Mouse (Mus musculus): ENCODE results near the gene Tnfsf11. TPM values are rescaled to one million over a fixed set of nuclear protein-coding genes. Genes with fewer than 3 reads are reported as not detected.

Tnfsf11 gene
- polyA plus RNA-seq, 1 experiment from 2014 or later = not detected

DNA sequence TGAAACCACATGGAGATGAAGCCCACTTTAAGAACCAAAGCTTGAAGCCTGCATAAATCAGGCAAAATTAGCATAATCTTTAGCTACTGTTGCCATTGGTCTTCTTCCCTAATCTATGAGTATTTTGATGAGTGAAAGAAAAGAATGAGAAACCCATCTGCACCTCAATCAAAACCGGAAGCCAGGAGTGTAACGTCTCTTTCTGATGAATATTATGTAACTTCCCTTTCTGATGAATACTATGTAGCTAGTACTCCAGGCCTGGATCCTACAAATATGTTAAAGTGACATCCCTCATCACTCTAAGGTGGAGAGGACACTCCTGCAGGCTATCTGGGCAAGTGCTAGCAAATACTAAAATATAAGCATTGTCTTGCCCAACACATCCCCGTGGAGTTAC is 6.9 kb downstream of the Tnfsf11 start:
- no peaks in the 10 kb centered on the region for H3K9me3 ChIP-seq (ENCODE audit: control insufficient read depth, low read length)
- no peaks in the 10 kb centered on the region for H3K36me3 ChIP-seq (ENCODE audit: control insufficient read depth, insufficient read depth, low read length)
- WGBS = 73% methylated on average over 3 of the region's 3 CpGs
- H3K27me3 ChIP-seq (ENCODE audit: control insufficient read depth, insufficient read depth, low read length) = no peaks in the 10 kb centered on the region
- H3K4me1 ChIP-seq (ENCODE audit: control insufficient read depth, insufficient read depth, low read length) = no peaks in the 10 kb centered on the region
- no peak overlapping the region for H3K9ac ChIP-seq (replicated peaks; ENCODE audit: low read length)
- ATAC-seq (ENCODE audit: low FRiP score, low TSS enrichment) (no peak), DNase-seq (no peak)
- no peak overlapping the region for H3K4me3 ChIP-seq (replicated peaks; ENCODE audit: low read depth, low read length)
- H3K4me2 ChIP-seq (ENCODE audit: low read length) = no peak overlapping the region
- H3K27ac ChIP-seq (replicated peaks; ENCODE audit: low read depth, low read length) = no peak overlapping the region

DNA sequence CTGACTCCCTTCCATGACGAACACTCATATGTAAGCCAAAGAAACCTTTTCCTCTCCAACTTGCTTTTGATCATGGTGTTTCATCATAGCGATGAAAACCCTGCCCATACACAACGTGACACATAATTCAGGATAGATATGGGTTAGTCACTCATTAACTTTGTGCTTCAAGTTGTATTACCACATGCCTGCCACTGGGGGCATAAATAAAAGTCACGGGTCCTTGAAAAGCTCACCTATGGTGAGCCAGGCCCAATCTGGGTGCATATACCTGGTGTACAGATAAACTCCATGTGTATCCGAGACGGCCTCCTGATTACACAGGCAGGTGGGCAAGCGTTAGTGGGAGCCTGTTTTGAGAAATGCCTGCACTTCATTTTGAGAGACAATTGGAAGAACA is 15.2 kb downstream of the Tnfsf11 start:
- Histone ChIP-seq H3K9ac (replicated peaks; ENCODE audit: low read length) (no peak overlapping the region), H3K9me3 (ENCODE audit: control insufficient read depth, low read length) (no peaks in the 10 kb centered on the region), H3K4me3 (replicated peaks; ENCODE audit: low read depth, low read length) (no peak overlapping the region), H3K27ac (replicated peaks; ENCODE audit: low read depth, low read length) (no peak overlapping the region), H3K27me3 (ENCODE audit: control insufficient read depth, insufficient read depth, low read length) (no peaks in the 10 kb centered on the region), H3K4me2 (ENCODE audit: low read length) (no peak overlapping the region), H3K4me1 (ENCODE audit: control insufficient read depth, insufficient read depth, low read length) (peaks cover 6% of the 10 kb centered on the region; the same call in 1 of the 2 replicates), H3K36me3 (ENCODE audit: control insufficient read depth, insufficient read depth, low read length) (no peaks in the 10 kb centered on the region)
- DNase-seq (no peak), ATAC-seq (ENCODE audit: low FRiP score, low TSS enrichment) (no peak)
- 96% methylated on average over 7 of the region's 7 CpGs for WGBS

DNA sequence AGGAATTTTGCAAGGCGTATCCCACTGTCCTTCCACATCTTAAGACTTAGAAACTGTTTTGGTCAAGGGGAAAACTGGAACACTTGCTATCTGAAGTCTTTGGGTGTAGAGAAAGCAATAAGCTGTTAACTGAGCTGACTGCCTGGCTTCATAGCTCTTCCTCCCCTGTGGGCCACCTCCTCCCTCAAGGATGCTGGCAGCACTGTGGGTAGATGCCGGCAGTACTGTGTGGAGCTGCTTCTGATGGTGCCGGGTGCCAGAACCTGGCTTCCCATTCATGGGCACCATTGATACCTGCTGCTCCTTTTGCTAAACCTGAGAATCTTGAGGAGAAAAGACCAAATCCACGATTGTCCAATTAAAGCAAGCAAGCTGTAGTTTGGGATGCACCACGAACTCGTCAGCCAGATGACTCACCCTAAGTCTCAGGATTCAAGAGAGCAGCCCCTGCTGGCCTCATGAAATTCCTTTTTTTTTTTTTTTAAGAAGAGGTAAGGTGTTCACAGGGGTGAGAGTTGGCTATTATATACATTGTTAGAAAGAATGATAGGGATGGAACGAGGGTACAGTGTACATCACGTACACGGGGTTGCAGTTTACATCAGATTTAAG is 17.8 kb downstream of the Tnfsf11 start:
- H3K27me3 ChIP-seq (ENCODE audit: control insufficient read depth, insufficient read depth, low read length) = no peaks in the 10 kb centered on the region
- no peak for ATAC-seq (ENCODE audit: low FRiP score, low TSS enrichment)
- no peak overlapping the region for H3K27ac ChIP-seq (replicated peaks; ENCODE audit: low read depth, low read length)
- H3K36me3 ChIP-seq (ENCODE audit: control insufficient read depth, insufficient read depth, low read length) = no peaks in the 10 kb centered on the region
- H3K4me3 ChIP-seq (replicated peaks; ENCODE audit: low read depth, low read length) = no peak overlapping the region
- WGBS = 61% methylated on average over 9 of the region's 9 CpGs
- DNase-seq = no peak
- H3K4me1 ChIP-seq (ENCODE audit: control insufficient read depth, insufficient read depth, low read length) = peaks cover 14% of the 10 kb centered on the region; the same call in 1 of the 2 replicates
- no peak overlapping the region for H3K9ac ChIP-seq (replicated peaks; ENCODE audit: low read length)
- H3K9me3 ChIP-seq (ENCODE audit: control insufficient read depth, low read length) = no peaks in the 10 kb centered on the region
- H3K4me2 ChIP-seq (ENCODE audit: low read length) = no peak overlapping the region

DNA sequence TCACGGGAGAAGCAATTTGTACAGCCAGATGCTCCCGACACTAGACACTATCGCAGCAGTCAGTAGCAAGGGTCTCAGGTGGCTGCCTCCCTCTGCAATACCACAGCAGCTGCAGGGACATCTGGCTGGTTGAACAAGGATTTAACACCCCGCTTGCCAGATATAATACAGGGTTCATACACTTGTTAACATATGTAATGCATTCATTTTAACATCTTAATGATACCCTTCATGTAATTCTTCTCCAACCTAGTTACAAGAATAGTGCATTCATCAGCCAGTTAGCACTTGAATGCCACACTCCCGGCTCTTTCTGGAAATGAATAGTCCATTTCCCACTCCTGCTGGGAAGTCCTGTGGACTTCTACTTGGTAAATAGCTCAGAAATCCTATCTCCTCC is 18.9 kb downstream of the Tnfsf11 start:
- DNase-seq (peak; percentile 62), ATAC-seq (ENCODE audit: low FRiP score, low TSS enrichment) (peak; percentile 43; the same call in 1 of the 2 replicates)
- no peaks in the 10 kb centered on the region for H3K9me3 ChIP-seq (ENCODE audit: control insufficient read depth, low read length)
- no peaks in the 10 kb centered on the region for H3K36me3 ChIP-seq (ENCODE audit: control insufficient read depth, insufficient read depth, low read length)
- no peak overlapping the region for H3K9ac ChIP-seq (replicated peaks; ENCODE audit: low read length)
- no peak overlapping the region for H3K4me3 ChIP-seq (replicated peaks; ENCODE audit: low read depth, low read length)
- no peak overlapping the region for H3K27ac ChIP-seq (replicated peaks; ENCODE audit: low read depth, low read length)
- 0% methylated on average over 5 of the region's 5 CpGs for WGBS
- H3K4me2 ChIP-seq (ENCODE audit: low read length) = no peak overlapping the region
- H3K4me1 ChIP-seq (ENCODE audit: control insufficient read depth, insufficient read depth, low read length) = peaks cover 14% of the 10 kb centered on the region; the same call in 1 of the 2 replicates
- no peaks in the 10 kb centered on the region for H3K27me3 ChIP-seq (ENCODE audit: control insufficient read depth, insufficient read depth, low read length)

DNA sequence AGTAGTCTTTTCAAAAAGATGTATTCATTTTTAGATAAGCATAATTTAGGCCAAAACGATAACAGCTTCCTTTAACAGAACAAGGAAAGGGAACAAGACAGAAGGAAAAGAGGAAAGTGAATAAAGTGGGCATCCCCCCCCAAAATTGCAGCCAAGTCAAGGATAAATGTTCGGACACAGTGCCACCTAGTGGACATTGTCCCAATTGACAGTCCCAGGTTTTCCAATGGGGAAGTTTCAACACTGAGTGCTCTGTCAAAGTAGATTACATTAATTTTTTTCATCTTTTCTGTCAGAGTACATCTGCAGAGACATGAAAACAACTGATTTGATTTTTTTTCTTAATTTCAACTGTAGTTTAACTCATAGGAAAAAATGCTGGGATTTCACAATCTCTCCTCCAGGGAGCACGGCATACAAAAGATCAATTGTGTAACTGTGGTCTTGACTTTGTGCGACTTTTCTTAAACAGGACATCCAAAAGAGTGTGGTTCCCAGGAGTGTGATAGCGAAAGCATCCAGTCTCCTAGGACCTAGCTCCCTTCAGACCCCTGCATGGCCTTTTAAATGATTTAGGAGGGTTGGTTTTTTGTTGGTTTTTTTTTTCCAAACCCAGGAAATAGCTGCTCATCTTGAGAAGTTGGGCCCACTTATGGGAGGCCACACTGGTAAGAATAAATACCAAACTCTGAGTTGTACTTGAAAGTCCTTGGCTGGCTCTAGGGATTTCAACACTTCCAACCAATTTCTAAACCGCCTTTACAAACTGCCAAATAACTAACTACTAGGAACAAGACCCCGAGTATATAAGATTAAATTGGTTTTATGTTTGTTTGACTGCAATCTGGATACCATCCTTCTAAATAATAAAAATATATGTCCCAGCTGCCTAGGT is 19.7 kb downstream of the Tnfsf11 start:
- Histone ChIP-seq H3K27ac (replicated peaks; ENCODE audit: low read depth, low read length) (no peak overlapping the region), H3K27me3 (ENCODE audit: control insufficient read depth, insufficient read depth, low read length) (no peaks in the 10 kb centered on the region), H3K4me1 (ENCODE audit: control insufficient read depth, insufficient read depth, low read length) (peaks cover 14% of the 10 kb centered on the region; the same call in 1 of the 2 replicates), H3K4me2 (ENCODE audit: low read length) (no peak overlapping the region), H3K4me3 (replicated peaks; ENCODE audit: low read depth, low read length) (no peak overlapping the region), H3K9me3 (ENCODE audit: control insufficient read depth, low read length) (no peaks in the 10 kb centered on the region), H3K9ac (replicated peaks; ENCODE audit: low read length) (no peak overlapping the region), H3K36me3 (ENCODE audit: control insufficient read depth, insufficient read depth, low read length) (no peaks in the 10 kb centered on the region)
- DNase-seq (peak; percentile 90), ATAC-seq (ENCODE audit: low FRiP score, low TSS enrichment) (no peak)
- 32% methylated on average over 7 of the region's 7 CpGs for WGBS

DNA sequence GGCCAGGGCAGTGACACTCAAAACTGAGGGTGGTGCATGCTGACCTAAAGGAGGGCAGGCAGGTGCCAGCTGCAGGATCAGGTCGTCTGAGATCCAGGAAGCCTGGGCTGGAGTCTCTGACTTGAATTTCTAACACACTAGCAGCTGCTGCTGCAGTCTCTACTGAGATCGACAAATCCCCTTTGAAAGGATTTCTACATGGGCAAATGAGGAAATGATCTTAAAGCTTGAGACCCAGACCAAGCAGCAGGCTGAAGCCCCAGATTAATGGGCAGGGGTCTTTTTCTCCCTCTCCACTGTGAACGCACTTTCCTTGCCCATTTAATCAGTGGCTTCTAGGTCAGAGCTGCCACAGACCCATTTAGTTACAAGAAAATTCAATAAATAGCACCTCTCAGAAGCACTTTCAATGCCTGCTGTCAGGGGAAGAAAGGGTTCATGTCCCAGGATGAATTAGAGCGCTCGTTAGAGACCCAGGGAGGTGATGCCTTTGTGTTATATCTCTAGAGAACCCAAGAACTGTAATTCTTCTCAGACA is 21.8 kb downstream of the Tnfsf11 start:
- no peaks in the 10 kb centered on the region for H3K36me3 ChIP-seq (ENCODE audit: control insufficient read depth, insufficient read depth, low read length)
- ATAC-seq (ENCODE audit: low FRiP score, low TSS enrichment) (no peak), DNase-seq (no peak)
- no peak overlapping the region for H3K4me2 ChIP-seq (ENCODE audit: low read length)
- no peaks in the 10 kb centered on the region for H3K27me3 ChIP-seq (ENCODE audit: control insufficient read depth, insufficient read depth, low read length)
- WGBS = 17% methylated on average over 5 of the region's 5 CpGs
- no peak overlapping the region for H3K4me3 ChIP-seq (replicated peaks; ENCODE audit: low read depth, low read length)
- peak overlapping the region; percentile 37; the same call in 1 of the 2 replicates for H3K27ac ChIP-seq (replicated peaks; ENCODE audit: low read depth, low read length)
- no peaks in the 10 kb centered on the region for H3K9me3 ChIP-seq (ENCODE audit: control insufficient read depth, low read length)
- H3K9ac ChIP-seq (replicated peaks; ENCODE audit: low read length) = no peak overlapping the region
- peaks cover 14% of the 10 kb centered on the region; the same call in 1 of the 2 replicates for H3K4me1 ChIP-seq (ENCODE audit: control insufficient read depth, insufficient read depth, low read length)

DNA sequence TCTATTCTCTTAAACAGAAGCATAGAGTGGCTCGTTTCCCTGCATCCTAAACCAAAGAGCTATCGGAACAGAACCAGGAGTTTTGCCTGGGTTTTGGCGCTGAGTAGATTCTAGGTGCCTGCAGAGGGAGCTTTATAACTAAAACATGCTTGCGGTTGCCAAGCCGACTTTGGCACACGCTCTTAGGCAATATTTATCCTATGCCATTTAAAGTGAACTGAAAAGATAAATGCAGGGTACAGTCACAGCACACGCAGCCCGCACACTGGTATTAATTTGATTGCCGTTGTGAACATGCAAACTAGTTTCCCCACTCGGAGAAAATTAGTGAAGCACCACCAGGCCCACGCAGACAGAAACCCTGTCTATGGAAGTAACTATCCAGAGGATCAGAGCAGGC is 25.4 kb downstream of the Tnfsf11 start:
- Histone ChIP-seq H3K4me2 (ENCODE audit: low read length) (no peak overlapping the region), H3K27me3 (ENCODE audit: control insufficient read depth, insufficient read depth, low read length) (no peaks in the 10 kb centered on the region), H3K4me1 (ENCODE audit: control insufficient read depth, insufficient read depth, low read length) (0 out of 2 replicates have a peak, but pooled peaks cover 8% of the 10 kb centered on the region), H3K9me3 (ENCODE audit: control insufficient read depth, low read length) (no peaks in the 10 kb centered on the region), H3K27ac (replicated peaks; ENCODE audit: low read depth, low read length) (no peak overlapping the region), H3K4me3 (replicated peaks; ENCODE audit: low read depth, low read length) (no peak overlapping the region), H3K36me3 (ENCODE audit: control insufficient read depth, insufficient read depth, low read length) (no peaks in the 10 kb centered on the region), H3K9ac (replicated peaks; ENCODE audit: low read length) (no peak overlapping the region)
- ATAC-seq (ENCODE audit: low FRiP score, low TSS enrichment) (no peak), DNase-seq (no peak)
- 79% methylated on average over 11 of the region's 11 CpGs for WGBS

DNA sequence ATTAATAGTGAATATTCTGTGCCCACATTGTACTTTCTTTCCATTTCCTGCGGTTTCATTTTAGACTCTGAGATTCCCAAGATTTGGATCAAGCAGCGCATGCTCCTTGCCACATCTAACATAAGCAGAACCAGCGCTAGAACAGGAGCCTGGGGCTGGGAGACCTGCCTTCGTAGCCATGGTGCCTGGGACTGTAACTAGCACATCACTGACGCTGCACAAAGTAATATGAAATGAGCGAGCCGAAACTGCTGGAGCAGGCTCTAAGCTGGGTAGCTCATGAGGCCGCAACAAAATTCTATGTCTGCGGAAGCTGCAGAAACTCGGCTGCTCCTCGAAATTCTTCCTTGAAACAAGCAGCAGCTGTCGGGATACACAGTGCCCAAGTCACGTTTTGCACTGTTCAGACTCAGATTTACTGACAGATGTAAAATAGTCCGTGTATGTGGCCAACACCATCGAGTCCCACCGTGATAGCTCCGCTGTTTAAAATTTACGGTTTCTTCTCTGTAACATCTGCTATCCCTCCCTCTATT is 31.4 kb downstream of the Tnfsf11 start:
- Histone ChIP-seq H3K27ac (replicated peaks; ENCODE audit: low read depth, low read length) (no peak overlapping the region), H3K9me3 (ENCODE audit: control insufficient read depth, low read length) (no peaks in the 10 kb centered on the region)

More for the DNA sequence above, 31.4 kb downstream of the Tnfsf11 start:
- no peak overlapping the region for H3K9ac ChIP-seq (replicated peaks; ENCODE audit: low read length)
- no peak for ATAC-seq (ENCODE audit: low FRiP score, low TSS enrichment)
- H3K4me3 ChIP-seq (replicated peaks; ENCODE audit: low read depth, low read length) = no peak overlapping the region
- no peak for DNase-seq
- H3K4me1 ChIP-seq (ENCODE audit: control insufficient read depth, insufficient read depth, low read length) = no peaks in the 10 kb centered on the region
- 81% methylated on average over 18 of the region's 18 CpGs for WGBS
- no peak overlapping the region for H3K4me2 ChIP-seq (ENCODE audit: low read length)
- H3K36me3 ChIP-seq (ENCODE audit: control insufficient read depth, insufficient read depth, low read length) = no peaks in the 10 kb centered on the region
- no peaks in the 10 kb centered on the region for H3K27me3 ChIP-seq (ENCODE audit: control insufficient read depth, insufficient read depth, low read length)
